Mouse (Mus musculus) G1E-ER4 (cell line): ENCODE measurements around the gene Morn1. TPM values are rescaled to one million over a fixed set of nuclear protein-coding genes. Genes with fewer than 3 reads are reported as not detected.

ENCODE experiments used
- GATA1 ChIP-seq: IDR thresholded peaks from one replicate; pipeline ENCODE4 v1.8.0; 2012; ENCODE audit warnings: low read length, inconsistent platforms
- polyA plus RNA-seq: library from polyadenylated mRNA; stranded (reverse); fragments of >175 nt; gene quantifications from 2 replicates; pipeline ENCODE4 v1.2.3, GENCODE M21; 2012

The Morn1 gene
- polyA plus RNA-seq, 1 experiment, result 2.6 TPM

DNA sequence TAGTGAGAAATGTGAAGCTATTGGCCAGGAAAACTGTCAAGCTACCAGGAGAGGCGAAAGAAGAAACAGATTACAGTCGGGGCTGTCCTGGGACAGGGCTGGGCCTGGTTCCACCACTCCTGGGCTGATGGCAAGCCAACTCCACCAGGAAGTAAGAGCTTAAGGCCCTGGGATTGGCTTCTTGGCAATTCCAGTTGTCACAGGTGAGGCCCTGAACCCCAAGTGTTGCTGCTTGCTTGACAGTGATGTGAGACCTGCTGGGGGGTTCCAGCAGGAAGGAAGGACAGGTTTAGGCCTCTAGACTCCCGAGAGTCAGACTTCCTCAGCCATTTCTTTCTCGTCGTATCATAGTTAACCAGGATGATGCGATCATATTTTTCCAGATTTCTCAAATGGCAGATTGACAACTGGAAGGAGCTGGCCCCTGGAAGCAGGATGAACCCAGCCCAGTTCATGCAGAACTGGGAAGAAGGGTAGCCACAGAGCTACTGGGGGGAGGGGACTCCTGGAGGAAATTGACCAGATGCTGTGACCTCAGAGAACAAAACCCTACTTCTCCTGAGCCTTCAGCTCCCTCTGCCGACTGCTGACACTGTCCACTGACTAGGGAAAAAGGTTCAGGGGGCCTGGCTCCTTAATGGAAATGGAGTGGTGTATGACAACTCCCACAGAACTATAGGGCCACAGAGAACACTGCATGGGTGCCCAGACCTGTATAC is 7.2 kb downstream of the Morn1 start:
- TF ChIP-seq GATA1, result no peak

GRCm38 (mm10) chr4:155094565-155094964 is 8.2 kb downstream of the Morn1 start:
- TF ChIP-seq GATA1, result no peak

- no peak for TF ChIP-seq GATA1
Observed at GRCm38 (mm10) chr4:155095238-155095900, 9.0 kb downstream of the Morn1 start.

- no peak for TF ChIP-seq GATA1
Observed at GRCm38 (mm10) chr4:155095967-155096366, 9.6 kb downstream of the Morn1 start.

DNA sequence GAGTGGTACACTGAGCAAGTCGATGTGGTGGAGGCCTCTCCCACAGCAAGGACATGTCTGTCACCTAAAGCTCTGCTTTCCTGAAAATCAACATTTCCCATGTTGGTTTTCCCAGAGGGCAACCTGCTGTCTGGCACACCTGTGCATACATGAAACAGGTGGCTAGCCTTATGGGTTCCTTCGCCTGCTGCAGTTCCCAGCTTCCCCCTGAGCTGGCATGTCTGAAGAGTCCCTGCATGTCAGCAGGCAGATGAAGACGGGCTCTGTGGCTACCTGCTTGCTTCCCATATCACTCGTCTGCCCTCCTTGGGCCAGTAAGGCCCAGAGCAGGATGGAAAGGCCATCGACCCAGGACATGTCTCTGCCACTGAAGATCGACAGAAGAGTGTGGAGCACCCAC is 11.1 kb downstream of the Morn1 start:
- TF ChIP-seq GATA1, result no peak

- no peak for TF ChIP-seq GATA1
Observed at GRCm38 (mm10) chr4:155098572-155098971, 12.2 kb downstream of the Morn1 start.

GRCm38 (mm10) chr4:155107886-155108285 is 21.5 kb downstream of the Morn1 start:
- peak; percentile 30 for TF ChIP-seq GATA1

GRCm38 (mm10) chr4:155109471-155109870 is 23.1 kb downstream of the Morn1 start:
- TF ChIP-seq GATA1, result no peak

DNA sequence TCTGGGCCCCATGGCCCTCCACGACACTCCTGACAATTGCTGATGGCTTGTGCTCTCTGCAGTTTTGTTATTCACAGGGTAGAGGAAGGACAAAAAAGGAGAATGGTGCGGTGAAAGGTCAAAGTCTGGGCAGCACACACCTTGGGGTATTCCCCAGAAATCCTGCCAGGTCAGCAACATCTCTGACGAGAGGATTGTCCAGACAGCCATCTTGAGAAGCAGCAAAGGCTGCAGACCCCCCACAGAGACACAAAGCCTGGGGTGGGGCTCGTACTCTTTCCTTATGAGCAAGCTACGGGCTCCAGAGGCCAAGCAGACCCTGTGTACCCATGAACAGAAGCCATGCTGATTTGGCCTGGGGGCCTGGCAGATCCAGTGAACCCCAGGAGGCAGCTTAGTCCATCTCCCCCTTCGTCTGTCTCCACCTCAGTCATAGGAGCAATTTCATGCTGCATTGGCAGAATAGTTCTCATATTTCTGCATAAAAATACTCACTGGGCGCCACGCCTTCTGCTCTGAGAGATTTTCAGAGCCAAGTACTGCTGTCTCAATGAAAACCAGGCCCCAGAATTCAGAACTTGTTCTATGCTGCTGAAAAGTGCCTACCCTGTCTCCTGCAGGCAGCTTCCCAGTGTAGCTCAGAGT is 27.5 kb downstream of the Morn1 start:
- TF ChIP-seq GATA1, result no peak

DNA sequence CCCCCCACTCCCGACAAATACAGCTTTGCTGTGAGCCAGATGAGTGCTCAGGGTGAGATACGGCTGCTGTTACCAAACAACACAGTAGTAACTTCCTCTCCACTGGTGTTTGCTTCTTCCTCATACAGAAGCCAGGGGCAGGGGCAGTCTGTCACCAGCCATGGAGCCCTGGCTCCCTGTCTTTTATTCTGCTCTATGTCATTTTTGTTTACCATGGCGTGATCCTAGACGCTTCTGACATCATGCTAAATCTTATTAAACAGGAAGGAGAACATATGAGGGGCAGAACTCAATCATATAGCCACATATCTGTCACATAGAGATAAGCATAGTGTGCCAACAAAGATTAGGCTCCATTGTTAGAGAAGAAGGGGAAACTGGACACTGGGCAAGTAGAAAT is 30.2 kb downstream of the Morn1 start:
- TF ChIP-seq GATA1, result peak; percentile 60

GRCm38 (mm10) chr4:155117396-155117978 is 31.1 kb downstream of the Morn1 start:
- TF ChIP-seq GATA1, result no peak

DNA sequence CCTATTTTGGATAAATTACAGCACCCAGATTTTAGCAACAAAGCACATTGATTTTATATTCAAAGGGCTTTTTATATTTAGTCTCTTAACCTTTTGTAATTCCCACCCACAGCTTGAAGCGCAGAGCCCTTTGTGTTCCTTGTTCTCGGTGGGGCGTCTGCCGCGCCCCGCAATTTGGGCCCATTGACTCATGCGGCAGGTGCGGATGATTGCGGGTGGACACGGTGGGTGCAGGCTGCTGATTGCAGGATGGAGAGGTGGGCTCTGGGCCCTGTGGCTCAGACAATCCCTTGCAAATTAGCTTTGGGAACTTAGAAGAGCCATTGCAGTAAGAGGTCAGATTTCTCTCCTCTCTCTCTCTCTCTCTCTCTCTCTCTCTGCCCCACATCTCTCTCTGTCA is 31.9 kb downstream of the Morn1 start:
- TF ChIP-seq GATA1, result no peak

GRCm38 (mm10) chr4:155120038-155120437 is 33.7 kb downstream of the Morn1 start:
- no peak for TF ChIP-seq GATA1

DNA sequence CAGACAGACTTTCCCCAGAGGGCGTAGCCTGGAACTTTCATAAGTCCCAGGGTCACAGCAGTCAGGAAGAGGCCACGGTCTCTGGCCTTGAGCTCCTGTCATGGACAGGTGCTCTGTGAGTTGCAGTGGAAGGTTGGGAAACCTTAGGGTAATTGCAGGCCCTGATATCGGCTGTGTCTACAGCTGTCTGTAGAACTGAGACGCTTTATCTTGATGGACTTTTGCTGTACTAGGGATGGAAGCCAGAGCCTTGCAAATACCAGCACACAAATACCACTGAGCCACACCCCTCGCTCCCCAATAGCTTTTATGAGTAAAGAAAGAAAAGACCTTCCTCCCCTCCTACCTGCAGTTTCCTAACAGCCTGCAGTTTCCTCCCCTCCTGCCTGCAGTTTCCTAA is 34.2 kb downstream of the Morn1 start:
- TF ChIP-seq GATA1, result no peak

DNA sequence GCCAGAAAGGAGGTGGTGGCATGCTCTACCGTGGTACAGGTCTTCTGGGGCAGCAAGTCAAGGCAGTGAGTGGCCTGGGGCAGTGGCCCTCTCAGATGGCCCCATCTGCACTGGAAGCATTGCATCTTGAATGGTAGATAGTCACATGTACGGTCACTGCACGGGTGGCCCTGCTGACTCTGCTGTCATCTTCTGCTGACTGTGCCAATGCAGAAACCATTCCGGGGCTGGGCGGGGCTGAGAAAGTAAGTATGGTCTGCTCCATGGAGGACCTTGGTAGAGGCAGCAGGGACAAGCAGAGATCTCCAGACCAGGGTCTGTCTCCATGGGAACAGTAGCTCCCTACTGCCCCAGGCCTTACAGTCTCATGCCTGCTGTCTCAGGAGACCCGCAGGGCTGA is 34.8 kb downstream of the Morn1 start:
- no peak for TF ChIP-seq GATA1

GRCm38 (mm10) chr4:155121915-155122443 is 35.6 kb downstream of the Morn1 start:
- TF ChIP-seq GATA1, result no peak
